Mouse (Mus musculus): ENCODE measurements around the gene Chrna7.

The Chrna7 gene

DNA sequence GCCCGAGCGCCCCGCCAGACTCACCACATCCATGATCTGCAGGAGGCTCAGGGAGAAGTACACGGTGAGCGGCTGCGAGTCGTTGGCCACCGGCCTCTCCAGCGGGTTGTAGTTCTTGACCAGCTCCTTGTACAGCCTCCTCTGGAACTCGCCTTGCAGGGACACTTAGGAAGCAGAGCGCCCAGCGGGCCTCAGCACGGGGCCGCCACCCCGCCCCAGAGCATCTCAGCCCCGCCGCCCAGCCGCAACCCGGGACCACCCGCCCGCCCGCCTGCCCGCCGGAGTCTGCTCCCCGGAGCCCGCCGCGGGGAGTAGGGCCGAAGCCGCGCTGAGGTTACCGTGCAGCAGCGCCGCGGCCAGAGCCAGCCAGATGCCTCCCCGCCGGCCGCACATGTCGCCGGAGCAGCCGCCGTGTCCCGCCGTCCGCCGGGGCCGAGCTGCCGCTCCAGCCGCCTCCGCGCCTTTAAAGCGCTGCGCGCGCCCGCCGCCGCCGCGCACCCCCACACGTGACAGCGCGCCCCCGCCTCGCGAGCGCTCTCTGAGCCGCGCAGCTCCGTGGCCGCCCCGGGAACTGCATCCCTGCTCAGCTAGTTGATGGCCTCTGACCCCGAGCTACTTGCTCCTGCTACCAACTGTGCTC is at the start of gene Chrna7:
Gene Chrna7 (minus strand): TSS at position 486 of the 640 bp plus-strand sequence.
- DNase-seq: peak; percentile 54 to 67

DNA sequence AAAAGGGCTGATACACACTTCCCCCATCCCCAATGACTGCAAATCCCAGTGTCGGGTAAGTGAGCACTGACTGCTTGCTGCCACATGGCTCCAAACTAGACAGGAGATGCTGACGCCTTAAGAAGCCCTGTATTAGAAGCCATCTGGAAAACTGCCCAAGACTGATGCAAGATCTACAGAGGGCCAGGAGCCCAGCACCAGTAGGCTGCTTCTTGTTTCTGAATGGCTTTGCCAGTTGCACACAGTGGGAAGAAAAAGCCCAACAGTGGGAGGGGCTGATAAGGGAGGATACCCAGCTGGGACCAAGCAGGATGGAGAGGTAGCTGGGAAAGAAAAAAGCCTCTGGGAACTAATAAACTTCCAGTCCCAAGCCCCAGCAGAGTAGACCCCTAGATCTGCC is 37.0 kb upstream of the Chrna7 start:
- no peak for DNase-seq

DNA sequence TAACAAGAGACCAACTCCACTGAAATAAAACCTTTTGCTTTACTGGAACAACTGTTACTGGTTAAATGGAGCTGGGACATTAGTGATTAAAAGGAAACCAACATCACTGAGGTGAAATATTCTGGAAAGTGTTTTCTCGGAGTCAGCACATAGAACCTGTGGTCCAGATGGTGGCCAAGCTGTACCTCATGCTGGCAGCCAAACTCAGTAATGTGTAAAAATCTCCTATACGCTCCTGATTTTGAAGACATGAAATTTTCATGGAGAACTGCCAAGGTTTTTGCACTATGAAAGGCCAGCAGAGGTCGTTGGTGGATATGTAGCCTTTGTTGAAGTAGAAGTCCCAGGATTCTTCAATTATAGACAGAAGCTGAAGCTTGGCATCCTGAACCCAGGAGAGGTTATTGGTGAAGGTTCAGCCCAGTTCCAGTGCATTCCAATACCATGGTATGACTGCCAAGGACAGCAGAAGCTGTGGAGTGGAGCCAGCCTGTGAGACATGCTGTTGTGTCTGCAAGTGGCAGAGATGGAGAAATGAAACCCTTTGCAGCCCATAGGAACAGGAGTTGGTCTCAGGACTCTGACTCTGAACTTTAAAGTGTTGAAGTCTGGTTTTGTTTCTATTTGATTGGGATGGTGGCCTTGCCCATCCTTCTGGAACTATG is 25.6 kb upstream of the Chrna7 start:
- no peak for DNase-seq

DNA sequence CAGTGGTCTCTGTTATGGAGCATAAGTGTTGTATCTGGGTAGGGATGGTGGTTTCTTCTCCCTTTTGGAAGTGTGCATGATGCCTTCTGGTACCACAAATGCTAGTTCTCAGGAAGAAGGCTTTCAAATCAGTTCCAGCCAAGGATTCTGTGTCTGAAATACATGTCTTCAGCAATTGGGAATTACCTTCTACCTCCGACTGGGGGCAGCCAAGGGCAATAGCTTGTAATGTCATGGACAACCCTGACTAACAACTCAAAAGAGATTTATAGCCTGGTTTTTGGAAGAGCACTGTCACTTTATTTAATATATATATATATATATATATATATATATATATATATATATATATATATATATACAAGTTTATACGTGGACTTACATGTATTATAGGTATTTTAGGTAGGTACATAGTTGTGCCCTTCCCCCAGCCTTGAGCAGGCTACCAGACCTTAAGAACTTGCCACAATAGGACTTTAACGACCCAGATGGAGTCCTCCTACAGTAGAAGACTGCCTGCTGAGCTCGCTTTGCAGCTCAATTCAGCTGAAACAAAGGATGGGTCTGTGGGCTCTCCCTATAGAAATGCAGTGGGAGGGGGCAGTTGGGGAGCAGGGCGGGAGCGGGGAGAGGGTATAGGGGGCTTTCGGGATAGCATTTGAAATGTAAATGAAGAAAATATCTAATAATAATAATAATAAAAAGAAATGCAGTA is 12.9 kb upstream of the Chrna7 start:
- no peak for DNase-seq

DNA sequence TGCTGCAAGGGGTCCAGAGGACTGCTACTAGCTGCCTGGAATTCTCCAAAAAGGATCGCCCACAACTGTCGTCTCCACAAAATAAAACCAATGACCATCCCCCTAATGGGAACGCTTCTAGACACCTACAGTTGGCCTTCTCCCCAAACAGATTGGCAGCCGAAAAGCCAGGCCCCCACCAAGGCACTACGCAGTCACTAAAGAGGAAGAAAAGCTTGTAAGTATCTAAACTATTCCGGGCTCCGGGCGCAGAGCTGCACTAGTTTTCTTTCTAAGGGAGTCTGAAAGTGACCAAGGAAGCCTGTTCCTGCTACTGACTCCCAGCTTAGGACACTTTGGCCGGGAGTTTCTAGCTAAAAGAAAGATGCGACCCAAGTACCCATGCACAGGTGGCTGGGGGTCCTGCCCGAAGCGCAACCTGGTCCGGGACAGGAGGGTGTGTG is 707 bp downstream of the Chrna7 start:
- DNase-seq: no peak

DNA sequence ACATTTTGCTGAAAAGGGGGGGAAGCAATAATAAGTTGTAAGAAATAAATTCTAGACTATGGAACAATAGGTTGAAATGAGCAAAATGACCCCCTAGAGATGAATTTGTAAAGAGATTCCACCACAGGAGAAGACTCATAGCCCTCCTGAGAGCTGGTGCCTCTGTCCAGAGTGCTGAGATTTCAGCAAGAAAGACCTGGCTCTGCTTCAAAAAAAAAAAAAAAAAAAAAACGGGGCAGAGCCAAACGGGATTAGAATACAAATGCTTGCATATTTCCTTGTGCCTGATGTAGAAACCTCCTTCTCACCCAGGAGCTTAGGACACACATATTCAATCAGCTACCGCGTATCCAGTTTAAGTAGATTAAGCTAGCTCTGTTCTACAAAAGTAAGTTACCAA is 2.9 kb downstream of the Chrna7 start:
- DNase-seq: no peak

DNA sequence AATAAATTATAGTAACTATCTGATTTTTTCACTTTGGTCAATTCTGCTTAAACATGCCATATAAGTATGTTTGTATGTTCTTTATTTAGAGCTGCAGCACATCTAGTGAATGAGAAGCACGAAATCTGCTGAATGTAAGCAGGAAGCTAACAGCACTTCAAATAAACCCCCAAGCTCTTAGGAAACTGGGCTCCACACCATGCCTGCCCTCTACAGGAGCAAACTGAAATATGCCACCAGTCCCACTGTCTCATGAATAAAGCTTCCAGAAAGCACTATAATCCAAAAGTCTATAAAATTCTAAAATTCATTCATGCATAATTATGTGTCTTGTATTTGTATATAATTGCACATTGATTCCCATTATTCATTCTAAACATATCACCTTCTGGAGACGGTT is 5.2 kb downstream of the Chrna7 start:
- no peak for DNase-seq

DNA sequence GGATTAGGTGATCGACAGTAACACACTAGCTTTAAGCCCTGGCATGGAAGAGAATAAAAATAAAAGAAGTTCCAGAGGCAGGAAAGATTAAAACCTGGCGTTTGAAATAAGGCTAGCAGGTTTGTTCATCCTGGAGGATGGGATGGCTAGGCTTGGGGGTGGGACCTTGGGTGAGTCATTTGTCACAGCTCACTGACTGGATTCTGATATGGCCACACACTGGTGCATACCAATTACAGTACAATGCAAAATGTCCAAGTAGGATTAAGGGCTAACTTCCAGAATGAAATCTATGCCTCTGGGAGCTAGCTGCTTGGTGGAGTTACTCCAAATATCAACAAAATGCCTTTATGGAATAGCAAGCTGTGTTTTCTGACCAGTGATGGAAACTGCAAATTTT is 16.8 kb downstream of the Chrna7 start:
- DNase-seq: no peak

DNA sequence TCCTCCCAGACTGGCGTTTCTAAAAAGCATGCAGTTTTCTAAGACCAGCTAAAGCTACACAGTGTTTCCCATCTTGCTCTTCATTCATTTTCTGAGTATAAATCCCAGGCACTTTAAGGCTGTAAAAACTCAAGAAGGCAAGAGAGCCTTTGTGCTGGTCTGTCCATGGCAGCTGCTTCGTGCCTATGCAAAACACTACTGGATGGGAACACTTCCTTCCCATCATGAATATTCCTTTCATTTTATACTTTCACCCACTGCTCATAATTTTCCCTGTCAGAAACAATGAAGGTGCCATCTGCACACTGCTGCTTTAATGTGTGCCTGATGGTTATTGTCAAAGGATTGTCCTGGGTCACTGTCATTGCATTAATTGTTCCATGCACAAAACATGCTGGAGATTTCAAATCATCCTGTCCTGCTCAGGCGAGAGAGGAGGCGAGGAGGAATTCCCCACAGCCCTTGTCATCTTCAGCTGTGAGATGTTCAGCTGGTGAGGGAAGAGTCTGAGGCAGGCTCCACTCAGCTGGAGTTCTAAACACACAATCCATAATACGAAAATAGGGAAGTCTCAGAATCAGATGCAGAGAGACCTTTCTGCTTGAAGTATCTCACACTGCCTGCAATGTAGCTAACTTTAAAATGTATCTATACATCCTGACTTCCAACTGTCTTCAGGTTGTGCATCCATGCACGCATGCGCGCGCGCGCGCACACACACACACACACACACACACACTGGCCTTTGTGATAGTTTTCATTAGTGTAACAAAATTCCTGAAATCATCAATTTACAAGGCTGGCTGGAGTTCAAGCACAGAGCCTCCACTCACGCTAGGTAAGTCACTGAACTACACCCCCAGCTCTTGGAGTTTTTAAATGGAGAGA is 22.5 kb downstream of the Chrna7 start:
- DNase-seq: no peak

DNA sequence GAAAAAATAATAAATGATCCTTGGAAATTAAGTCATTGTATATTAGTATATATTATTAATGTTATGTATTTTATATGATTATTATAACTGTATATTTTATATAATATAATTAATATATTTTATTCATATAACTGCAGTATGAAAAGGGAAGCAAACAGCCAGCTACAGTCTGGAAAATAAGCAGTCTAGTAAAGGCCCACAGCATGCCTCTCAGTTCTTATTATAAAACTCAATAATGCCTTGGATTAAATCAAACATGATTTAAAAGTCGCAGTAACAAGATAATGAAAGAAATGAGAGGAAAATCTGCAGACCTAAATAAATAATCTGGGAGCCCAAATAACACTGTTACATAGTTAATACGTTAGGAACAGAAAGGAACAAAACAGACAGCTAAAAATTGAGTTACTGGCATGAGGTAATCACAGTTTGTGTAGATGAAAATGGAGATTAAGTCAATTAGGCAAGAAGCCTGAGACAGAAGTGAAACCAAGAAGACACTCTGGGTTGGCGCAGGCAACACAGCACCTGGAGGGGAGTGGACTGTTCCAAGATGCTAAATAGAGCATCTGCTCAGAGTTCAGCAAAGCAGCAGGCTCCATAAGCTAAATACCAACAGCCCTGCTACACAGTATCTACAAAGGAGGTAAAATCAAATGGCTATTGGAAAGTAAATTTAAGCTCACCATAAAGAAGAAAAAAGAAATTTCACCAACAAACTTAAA is 42.1 kb downstream of the Chrna7 start:
- no peak for DNase-seq

DNA sequence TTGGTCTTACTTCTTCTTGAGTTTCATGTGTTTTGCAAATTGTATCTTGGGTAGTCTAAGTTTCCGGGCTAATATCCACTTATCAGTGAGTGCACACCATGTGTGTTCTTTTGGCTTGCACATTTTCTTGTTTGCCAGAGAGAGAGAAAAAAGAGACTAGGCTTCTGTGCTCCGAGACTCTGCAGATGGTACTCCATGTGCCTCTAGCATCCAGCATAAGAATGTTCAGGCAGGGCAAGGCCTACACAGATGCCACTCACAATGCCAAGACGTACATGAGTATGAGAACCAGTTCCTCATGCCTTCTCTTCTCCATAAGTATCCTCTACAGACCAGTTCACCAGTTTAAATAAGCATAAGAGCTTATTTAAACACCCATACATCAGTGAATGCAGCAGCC is 47.8 kb downstream of the Chrna7 start:
- no peak for DNase-seq

DNA sequence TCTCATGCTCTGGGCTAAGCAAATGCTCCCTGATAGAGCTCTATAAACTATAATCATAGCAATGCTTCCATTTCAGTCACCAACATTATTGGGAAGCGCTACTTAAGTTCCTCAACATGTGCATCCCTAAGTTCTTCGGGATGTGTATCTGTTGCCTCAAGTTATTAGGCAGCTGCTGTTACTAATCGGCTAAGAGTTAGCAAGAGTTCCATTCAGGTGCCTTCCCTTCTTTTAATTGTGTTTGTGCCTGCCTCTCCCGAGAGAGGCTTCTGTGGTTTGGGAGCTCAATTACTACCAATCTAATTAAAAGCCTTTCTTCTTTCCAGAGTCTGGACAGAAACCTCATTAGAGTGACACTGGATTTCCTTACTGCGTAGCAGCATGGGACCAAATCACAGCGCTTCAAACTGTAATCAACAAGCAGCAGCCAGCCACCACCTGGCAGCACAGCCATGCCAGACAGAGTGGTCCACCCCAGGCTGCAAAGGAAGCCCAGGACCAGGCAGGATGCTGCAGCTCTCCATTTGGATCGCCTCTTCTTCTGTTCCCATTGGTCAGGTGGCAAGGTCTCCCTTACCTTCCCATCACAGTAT is 50.0 kb downstream of the Chrna7 start:
- DNase-seq: no peak

DNA sequence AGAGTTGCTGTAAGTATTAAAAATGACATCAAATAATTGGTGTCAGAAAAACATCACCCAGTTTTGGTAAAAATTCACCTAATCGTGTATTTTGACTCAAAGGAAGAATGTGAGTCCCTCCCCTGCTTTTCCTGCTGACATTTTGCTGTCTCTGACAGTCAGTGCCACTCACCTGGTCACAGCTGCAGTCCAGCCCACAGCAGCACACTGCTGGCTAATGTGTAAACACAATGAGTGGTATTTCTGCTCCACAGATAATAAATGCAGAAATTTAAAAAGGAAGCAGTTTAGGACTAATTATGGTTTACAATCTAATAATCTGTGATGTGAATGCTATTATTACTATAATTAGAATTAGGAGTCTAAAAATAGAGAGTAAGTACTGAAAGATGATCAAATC is 59.1 kb downstream of the Chrna7 start:
- DNase-seq: no peak

DNA sequence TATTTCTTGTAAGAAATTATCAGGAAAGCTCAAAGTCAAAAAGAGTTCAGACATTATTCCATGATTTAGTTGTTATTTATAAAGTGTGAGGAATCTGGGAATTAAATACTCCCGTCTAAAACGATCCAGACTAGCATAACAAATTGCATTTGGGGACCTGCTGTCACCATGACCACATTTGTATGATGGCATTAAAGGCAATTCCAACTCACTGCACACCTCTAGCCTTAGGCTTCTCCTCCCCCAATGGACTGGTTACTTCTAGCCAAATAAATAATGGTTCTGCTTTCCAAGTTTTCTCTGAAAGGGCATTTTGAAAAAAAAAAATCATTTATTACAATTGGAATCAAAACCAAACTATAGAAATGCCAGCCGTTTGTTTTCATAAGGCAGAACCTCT is 63.6 kb downstream of the Chrna7 start:
- no peak for DNase-seq

DNA sequence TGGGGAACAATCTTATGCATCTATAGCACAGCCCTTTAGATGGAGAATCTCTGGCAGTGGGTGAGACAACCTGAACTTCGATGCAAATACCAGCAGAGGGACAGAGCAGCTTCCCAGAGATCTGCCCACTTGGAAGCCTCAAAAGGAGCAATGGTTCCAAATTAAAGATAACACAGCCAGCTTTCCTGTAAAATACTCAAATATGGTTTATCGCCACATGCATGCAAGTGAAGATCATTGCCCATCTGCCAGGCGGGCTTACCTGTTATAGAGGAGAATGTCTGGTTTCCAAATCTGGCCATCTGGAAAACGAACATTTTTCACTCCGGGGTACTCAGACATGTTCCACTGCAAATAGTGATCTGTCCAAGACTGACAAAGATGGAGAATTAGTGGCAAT is 64.0 kb downstream of the Chrna7 start:
- DNase-seq: no peak

DNA sequence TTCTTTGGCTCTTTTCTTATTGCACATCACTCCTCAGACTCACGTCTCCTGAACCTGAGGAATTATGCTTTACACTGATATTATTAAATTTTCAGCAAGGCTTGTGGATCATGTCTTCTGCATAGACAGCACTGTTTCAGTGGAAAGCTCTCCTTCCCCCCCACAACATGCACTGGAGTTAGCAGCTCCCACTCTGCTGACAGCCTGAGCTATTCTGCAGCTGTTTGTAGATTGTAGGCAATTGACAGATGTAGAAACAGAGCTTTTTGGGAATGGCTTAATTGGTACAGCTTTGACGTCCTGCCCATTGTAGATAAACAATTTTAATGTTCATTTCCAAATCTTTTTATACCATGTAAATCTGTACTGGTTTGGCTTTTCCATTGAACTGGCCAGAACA is 89.8 kb downstream of the Chrna7 start:
- DNase-seq: no peak

DNA sequence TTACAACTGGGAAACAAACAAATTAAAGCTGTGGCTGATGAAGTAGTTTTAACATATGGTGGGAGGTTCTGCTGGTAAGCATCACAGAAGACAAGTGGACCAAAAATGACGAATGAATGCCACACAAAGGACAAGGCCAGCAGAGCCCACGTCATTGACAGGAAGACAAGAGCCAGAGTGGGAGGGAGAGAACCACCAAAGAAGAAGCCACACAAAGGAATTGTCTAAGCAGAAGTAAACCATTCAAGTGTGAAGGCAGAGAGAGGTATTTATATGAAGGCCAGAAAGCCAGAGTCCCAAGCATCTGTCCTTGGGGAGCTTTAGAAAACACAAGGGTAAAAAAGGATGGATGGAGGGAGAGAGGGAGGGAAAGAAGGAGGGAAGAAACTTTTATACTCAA is 98.7 kb downstream of the Chrna7 start:
- no peak for DNase-seq

DNA sequence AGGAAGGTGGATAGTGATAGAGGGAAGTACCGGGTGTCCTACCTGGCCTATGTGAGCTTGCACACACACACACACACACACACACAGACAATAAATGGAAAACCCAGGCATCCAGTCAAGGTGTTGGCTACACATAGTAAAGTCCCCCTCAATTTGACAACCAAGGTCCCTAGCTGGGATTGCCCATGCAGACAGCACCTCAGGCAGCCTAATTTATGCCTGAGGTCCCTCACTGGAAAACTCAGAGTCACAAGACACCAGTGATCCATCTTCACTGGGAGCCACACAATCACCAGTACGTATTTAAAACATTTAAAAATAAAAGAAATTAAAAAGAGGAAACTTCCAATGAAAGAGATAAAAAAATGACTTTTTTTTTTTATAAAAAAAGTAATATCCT is 99.1 kb downstream of the Chrna7 start:
- no peak for DNase-seq

DNA sequence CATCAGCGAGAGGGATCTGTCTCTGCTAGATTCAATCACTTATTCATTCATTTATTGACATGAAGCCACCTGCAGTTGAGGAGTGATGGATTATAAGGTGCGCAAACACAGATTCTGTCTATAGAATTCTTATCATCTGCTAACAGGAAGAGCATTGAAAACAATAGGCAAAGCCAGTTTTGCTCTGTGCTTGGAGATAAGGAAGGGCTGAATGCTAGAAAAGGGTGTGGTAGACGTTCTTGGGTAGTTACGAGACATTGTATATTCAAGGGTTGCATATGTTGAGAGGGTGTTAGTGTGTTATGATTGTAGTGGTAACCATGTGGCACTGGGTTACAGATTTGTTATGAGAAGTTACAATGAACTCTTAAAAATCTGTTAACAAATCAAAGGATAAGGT is 103.0 kb downstream of the Chrna7 start:
- DNase-seq: no peak

DNA sequence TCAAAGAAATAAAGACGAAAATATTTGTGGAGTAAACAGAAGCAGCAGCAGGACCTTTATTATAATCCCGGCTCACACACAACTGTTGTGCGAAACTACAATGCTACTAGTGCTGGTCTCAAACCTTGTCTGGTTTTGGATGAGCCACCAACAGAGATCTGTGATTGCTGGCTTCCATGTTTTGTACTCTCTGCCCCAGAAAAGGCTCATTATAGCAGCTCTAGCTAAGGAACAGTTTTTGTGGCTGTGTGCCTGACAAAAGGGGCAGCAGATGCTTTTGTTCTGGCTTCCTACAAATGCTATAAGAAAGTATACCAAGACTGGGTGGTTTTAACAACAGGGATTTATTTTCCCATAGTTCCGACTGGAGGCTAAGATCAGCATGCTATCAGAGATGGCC is 126.4 kb downstream of the Chrna7 start:
- no peak for DNase-seq

DNA sequence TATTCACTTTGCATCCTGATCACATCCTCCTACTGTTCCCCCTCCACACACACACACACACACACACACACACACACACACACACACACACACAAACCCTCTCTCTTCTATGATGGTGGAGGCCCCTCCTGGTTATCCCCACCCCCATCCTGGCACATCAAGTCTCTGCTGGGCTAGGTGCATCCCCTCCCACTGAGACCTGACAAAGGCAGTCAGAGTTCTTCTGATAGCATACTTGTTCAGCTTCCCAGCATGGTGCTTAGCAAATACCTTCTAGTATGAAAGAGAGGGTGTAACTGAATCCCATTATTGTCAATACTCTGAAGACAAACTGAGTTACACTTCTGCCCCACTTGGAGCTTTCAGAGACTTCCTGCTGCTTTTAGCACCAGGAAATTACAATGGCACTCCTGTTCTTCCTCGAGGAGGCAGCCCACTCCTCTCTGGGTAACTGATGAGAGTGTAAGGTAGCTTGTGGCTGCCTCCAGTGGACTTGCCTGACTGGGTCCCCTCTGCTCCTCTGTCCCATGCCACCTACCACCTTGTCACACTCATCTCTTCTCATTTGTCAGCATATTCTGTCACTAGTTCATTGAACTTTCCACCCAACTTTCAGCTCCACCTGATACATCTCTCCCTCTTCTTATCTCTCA is 127.9 kb downstream of the Chrna7 start:
- no peak for DNase-seq

DNA sequence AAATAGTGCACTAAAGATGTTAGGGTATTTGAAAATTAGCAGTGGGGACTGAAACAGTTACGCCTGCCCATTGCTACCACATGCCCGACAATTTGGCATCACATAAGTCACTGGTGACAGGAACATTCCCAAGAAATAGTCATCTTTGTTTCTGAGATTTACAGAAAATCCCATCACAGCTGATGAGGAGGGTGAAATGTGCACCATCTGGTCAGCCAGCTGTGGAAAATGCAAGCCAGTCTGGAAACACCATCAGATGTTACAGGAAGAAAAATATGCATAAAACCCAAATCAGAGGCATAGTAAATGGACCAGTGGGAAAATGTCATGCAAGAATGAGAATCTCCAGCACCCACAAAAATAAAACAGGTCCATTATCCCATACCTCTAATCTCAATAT is 151.4 kb downstream of the Chrna7 start:
- no peak for DNase-seq
